Mouse (Mus musculus): ENCODE measurements around the gene Cpsf4.

DNA sequence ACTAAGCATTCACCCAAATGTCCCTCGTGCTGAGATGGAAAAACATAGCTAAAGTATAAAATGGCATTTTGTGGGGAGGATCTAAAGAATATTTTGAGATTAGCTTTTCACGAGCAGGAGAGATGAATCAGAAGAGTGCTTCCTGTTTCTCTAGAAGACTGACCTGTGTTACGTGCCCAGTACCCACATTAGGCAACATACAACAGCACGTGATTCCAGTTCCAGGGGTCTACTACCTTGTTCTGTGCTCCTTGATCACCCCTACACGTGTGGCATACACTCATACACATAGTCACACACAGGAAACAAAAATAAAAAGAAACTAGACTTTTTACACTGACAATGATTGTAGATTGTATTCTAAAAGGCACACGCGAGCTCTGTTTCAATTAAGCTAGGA, 33.4 kb downstream of the Cpsf4 start:
- TF ChIP-seq CTCF (conservative IDR thresholded peaks at IDR 0.05; ENCODE audit: low read length) (no peak), NANOG (IDR thresholded peaks at IDR 0.05; ENCODE audit: borderline replicate concordance, low read length) (no peak), POU5F1 (IDR thresholded peaks at IDR 0.05; ENCODE audit: borderline replicate concordance, low read length) (no peak)
